ENCODE assay signal across 10 mouse cellular contexts in genomic region chr10:58949770-58950638, GRCm38 (mm10).
DNase-seq lines count a peak whose midpoint lies in the region; ATAC-seq and TF ChIP-seq lines count a peak whose summit lies in the region.
"Had no signal": no experiment of that assay in that cellular context is flagged by ENCODE, and none has a peak within 500 bp of the region (broad histone marks: within the 10 kb centered on the region; RNA-seq: fewer than 3 reads in every experiment).

No protein-coding gene starts in this region.

- H3K9me3 ChIP-seq in intestine, embryonic 14.5 days (ENCODE audit: control insufficient read depth, low read length), result no peaks in the 10 kb centered on the region
- no peaks in the 10 kb centered on the region for H3K9me3 ChIP-seq in intestine, embryonic 15.5 days
- H3K9me3 ChIP-seq in embryonic facial prominence, embryonic 11.5 days (replicated peaks; ENCODE audit: control insufficient read depth, low read length), result no peaks in the 10 kb centered on the region
- H3K9me3 ChIP-seq in hindbrain, embryonic 14.5 days (ENCODE audit: control insufficient read depth, low read length), result no peaks in the 10 kb centered on the region
- no peaks in the 10 kb centered on the region for H3K9me3 ChIP-seq in midbrain, postnatal 0 days (ENCODE audit: low read length)
- no peaks in the 10 kb centered on the region for H3K9me3 ChIP-seq in liver, embryonic 12.5 days (replicated peaks)

- no peak overlapping the region for H3K27ac ChIP-seq in intestine, embryonic 14.5 days (ENCODE audit: low read depth)
- H3K27ac ChIP-seq in intestine, embryonic 15.5 days, result no peak overlapping the region
- H3K27ac ChIP-seq in embryonic facial prominence, embryonic 11.5 days (replicated peaks; ENCODE audit: low read depth, low read length), result no peak overlapping the region
- H3K27ac ChIP-seq in hindbrain, embryonic 14.5 days, result peak overlapping the region; percentile 73
- peak overlapping the region; percentile 65; the same call in 1 of the 2 replicates for H3K27ac ChIP-seq in midbrain, postnatal 0 days (ENCODE audit: low read depth, low read length)
- no peak overlapping the region for H3K27ac ChIP-seq in liver, embryonic 12.5 days
- H3K27ac ChIP-seq: macrophage had no signal

- DNase-seq in intestine, embryonic 14.5 days (ENCODE audit: low spot score), result no peak
- peak; percentile 37 for DNase-seq in embryonic facial prominence, embryonic 11.5 days (ENCODE audit: low spot score)
- peak; percentile 56 for DNase-seq in hindbrain, embryonic 14.5 days (ENCODE audit: low spot score)
- DNase-seq in midbrain, postnatal 0 days (ENCODE audit: low spot score), result peak; percentile 57
- no peak for DNase-seq in cerebellum, postnatal 14 days
- DNase-seq in urinary bladder, adult 18-20 months (ENCODE audit: low spot score in 2 of 2), result no peak

- H3K9ac ChIP-seq in intestine, embryonic 14.5 days (ENCODE audit: low read length), result no peak overlapping the region
- H3K9ac ChIP-seq in intestine, embryonic 15.5 days, result no peak overlapping the region
- H3K9ac ChIP-seq in embryonic facial prominence, embryonic 11.5 days (replicated peaks; ENCODE audit: low read length), result no peak overlapping the region
- peak overlapping the region; percentile 4 for H3K9ac ChIP-seq in hindbrain, embryonic 14.5 days
- H3K9ac ChIP-seq in midbrain, postnatal 0 days (replicated peaks; ENCODE audit: low read length, poor library complexity, severe bottlenecking), result no peak overlapping the region
- H3K9ac ChIP-seq in liver, embryonic 12.5 days, result no peak overlapping the region

- 0 out of 2 replicates have a peak, but pooled peaks have one; percentile 27 for ATAC-seq in intestine, embryonic 14.5 days (replicated peaks; ENCODE audit: low FRiP score, low TSS enrichment, low read depth)
- no peak for ATAC-seq in intestine, embryonic 15.5 days
- ATAC-seq in embryonic facial prominence, embryonic 11.5 days (replicated peaks; ENCODE audit: insufficient number of reproducible peaks, low FRiP score, low TSS enrichment, low read depth), result peak; percentile 72; the same call in 1 of the 2 replicates
- peak; percentile 77 for ATAC-seq in hindbrain, embryonic 14.5 days (ENCODE audit: low FRiP score)
- peak; percentile 82 for ATAC-seq in midbrain, postnatal 0 days (ENCODE audit: low FRiP score)
- ATAC-seq in liver, embryonic 12.5 days, result no peak
- ATAC-seq: Patski had no signal

- H3K27me3 ChIP-seq in intestine, embryonic 14.5 days (replicated peaks; ENCODE audit: control insufficient read depth, insufficient read depth, low read length), result no peaks in the 10 kb centered on the region
- H3K27me3 ChIP-seq in intestine, embryonic 15.5 days (replicated peaks), result no peaks in the 10 kb centered on the region
- no peaks in the 10 kb centered on the region for H3K27me3 ChIP-seq in embryonic facial prominence, embryonic 11.5 days (ENCODE audit: control insufficient read depth, insufficient read depth, low read length)
- H3K27me3 ChIP-seq in hindbrain, embryonic 14.5 days (ENCODE audit: control insufficient read depth, insufficient read depth, low read length), result no peaks in the 10 kb centered on the region
- no peaks in the 10 kb centered on the region for H3K27me3 ChIP-seq in midbrain, postnatal 0 days (ENCODE audit: insufficient read depth, low read length)
- H3K27me3 ChIP-seq in liver, embryonic 12.5 days (replicated peaks), result no peaks in the 10 kb centered on the region

- no peaks in the 10 kb centered on the region for H3K36me3 ChIP-seq in intestine, embryonic 14.5 days (ENCODE audit: control insufficient read depth, insufficient read depth, low read length)
- H3K36me3 ChIP-seq in intestine, embryonic 15.5 days, result no peaks in the 10 kb centered on the region
- H3K36me3 ChIP-seq in embryonic facial prominence, embryonic 11.5 days (replicated peaks; ENCODE audit: control insufficient read depth, insufficient read depth, low read depth, low read length), result no peaks in the 10 kb centered on the region
- no peaks in the 10 kb centered on the region for H3K36me3 ChIP-seq in hindbrain, embryonic 14.5 days (replicated peaks; ENCODE audit: control insufficient read depth, insufficient read depth)
- H3K36me3 ChIP-seq in midbrain, postnatal 0 days (ENCODE audit: insufficient read depth, low read length), result no peaks in the 10 kb centered on the region
- no peaks in the 10 kb centered on the region for H3K36me3 ChIP-seq in liver, embryonic 12.5 days

- no peak overlapping the region for H3K4me3 ChIP-seq in intestine, embryonic 14.5 days (ENCODE audit: low read depth, low read length)
- H3K4me3 ChIP-seq in intestine, embryonic 15.5 days (replicated peaks), result no peak overlapping the region
- H3K4me3 ChIP-seq in embryonic facial prominence, embryonic 11.5 days (ENCODE audit: low read depth, low read length), result no peak overlapping the region
- H3K4me3 ChIP-seq in hindbrain, embryonic 14.5 days (replicated peaks; ENCODE audit: low read length), result no peak overlapping the region
- H3K4me3 ChIP-seq in midbrain, postnatal 0 days (ENCODE audit: low read depth, low read length), result no peak overlapping the region
- no peak overlapping the region for H3K4me3 ChIP-seq in liver, embryonic 12.5 days

- H3K4me1 ChIP-seq in intestine, embryonic 14.5 days (replicated peaks; ENCODE audit: control insufficient read depth, insufficient read depth, low read length), result no peaks in the 10 kb centered on the region; the same call in 1 of the 2 replicates
- H3K4me1 ChIP-seq in intestine, embryonic 15.5 days (replicated peaks), result no peaks in the 10 kb centered on the region
- H3K4me1 ChIP-seq in embryonic facial prominence, embryonic 11.5 days (ENCODE audit: control insufficient read depth, insufficient read depth, low read length), result no peaks in the 10 kb centered on the region
- peaks cover 16% of the 10 kb centered on the region for H3K4me1 ChIP-seq in hindbrain, embryonic 14.5 days (replicated peaks; ENCODE audit: control insufficient read depth, insufficient read depth, low read length)
- H3K4me1 ChIP-seq in midbrain, postnatal 0 days (ENCODE audit: insufficient read depth, low read length), result peaks cover 3% of the 10 kb centered on the region; the same call in 1 of the 2 replicates
- no peaks in the 10 kb centered on the region for H3K4me1 ChIP-seq in liver, embryonic 12.5 days

- H3K4me2 ChIP-seq in intestine, embryonic 14.5 days (ENCODE audit: low read length), result no peak overlapping the region
- no peak overlapping the region for H3K4me2 ChIP-seq in intestine, embryonic 15.5 days (replicated peaks)
- no peak overlapping the region for H3K4me2 ChIP-seq in embryonic facial prominence, embryonic 11.5 days (ENCODE audit: low read depth, low read length)
- H3K4me2 ChIP-seq in hindbrain, embryonic 14.5 days (replicated peaks), result 0 out of 2 replicates have a peak overlapping the region, but pooled peaks have one; percentile 5
- H3K4me2 ChIP-seq in midbrain, postnatal 0 days (ENCODE audit: low read depth, low read length, poor library complexity, severe bottlenecking), result no peak overlapping the region
- no peak overlapping the region for H3K4me2 ChIP-seq in liver, embryonic 12.5 days

- whole genome bisulfite sequencing in intestine, embryonic 14.5 days, result 41% methylated on average over 11 of the region's 11 CpGs
- 39% methylated on average over 11 of the region's 11 CpGs for WGBS in intestine, embryonic 15.5 days
- WGBS in embryonic facial prominence, embryonic 11.5 days, result 26% methylated on average over 11 of the region's 11 CpGs
- WGBS in hindbrain, embryonic 14.5 days, result 12% methylated on average over 11 of the region's 11 CpGs
- 23% methylated on average over 11 of the region's 11 CpGs for WGBS in midbrain, postnatal 0 days
- 60% methylated on average over 11 of the region's 11 CpGs for WGBS in liver, embryonic 12.5 days (ENCODE audit: insufficient replicate concordance)

- peak; percentile 34; the same call in 1 of the 2 replicates for TF ChIP-seq CTCF in midbrain, postnatal 0 days (IDR thresholded peaks at IDR 0.05)

Comparison
In these comparisons a context has a peak if more than half of its experiments do, and no peak if none do; other contexts are left out.
1. ATAC-seq: peak in intestine, embryonic 14.5 days (single experiment), embryonic facial prominence, embryonic 11.5 days (single experiment), hindbrain, embryonic 14.5 days (single experiment) and midbrain, postnatal 0 days (single experiment); none in intestine, embryonic 15.5 days (single experiment) and liver, embryonic 12.5 days (single experiment).
2. DNase-seq: peak in embryonic facial prominence, embryonic 11.5 days (single experiment), hindbrain, embryonic 14.5 days (single experiment) and midbrain, postnatal 0 days (single experiment); none in intestine, embryonic 14.5 days (single experiment), cerebellum, postnatal 14 days (0 of 2) and urinary bladder, adult 18-20 months (0 of 2).
3. H3K27ac ChIP-seq: peak in hindbrain, embryonic 14.5 days (single experiment) and midbrain, postnatal 0 days (single experiment); none in intestine, embryonic 14.5 days (single experiment), intestine, embryonic 15.5 days (single experiment), embryonic facial prominence, embryonic 11.5 days (single experiment) and liver, embryonic 12.5 days (single experiment).